Mouse (Mus musculus) stomach, embryonic 15.5 days (tissue): ENCODE results near the gene Kif2a. TPM values are rescaled to one million over a fixed set of nuclear protein-coding genes. Genes with fewer than 3 reads are reported as not detected.
A peak's percentile ranks its signal among the peaks of the same experiment; 100 is the strongest.
"Not testable (repeated sequence)": the region's sequence is repeated elsewhere in the genome, so short reads cannot be mapped to it uniquely, and the experiment has no call there.

Experiments
- ATAC-seq: fragments of 200-750 bp; cut with Nextera tagmentation; 2 replicates; pipeline ENCODE4 v1.8.0; 2017; ENCODE audit warnings: low read depth, moderate number of reproducible peaks, moderate TSS enrichment; ENCODE audit not compliant: insufficient read depth, low FRiP score
- H3K27ac ChIP-seq: fragments of 300-500 bp; sonication (generic); 2 replicates; pipeline ENCODE4 v1.5.1; 2015; ENCODE audit warnings: mild to moderate bottlenecking, inconsistent platforms
- H3K27me3 ChIP-seq: fragments of 300-500 bp; sonication (generic); replicated peaks from 2 replicates; pipeline ENCODE4 v1.6.1; 2015; ENCODE audit warnings: inconsistent platforms
- H3K36me3 ChIP-seq: fragments of 300-500 bp; sonication (generic); 2 replicates; pipeline ENCODE4 v1.6.1; 2015; ENCODE audit warnings: inconsistent platforms
- H3K4me1 ChIP-seq: fragments of 300-500 bp; sonication (generic); 2 replicates; pipeline ENCODE4 v1.6.1; 2015; ENCODE audit warnings: inconsistent platforms
- H3K4me2 ChIP-seq: fragments of 300-500 bp; sonication (generic); 2 replicates; pipeline ENCODE4 v1.6.1; 2015; ENCODE audit warnings: mild to moderate bottlenecking, inconsistent platforms
- H3K4me3 ChIP-seq: fragments of 300-500 bp; sonication (generic); replicated peaks from 2 replicates; pipeline ENCODE4 v1.5.1; 2015; ENCODE audit warnings: inconsistent platforms
- H3K9ac ChIP-seq: fragments of 300-500 bp; sonication (generic); 2 replicates; pipeline ENCODE4 v1.6.1; 2015; ENCODE audit warnings: inconsistent platforms
- H3K9me3 ChIP-seq: fragments of 300-500 bp; sonication (generic); 2 replicates; pipeline ENCODE4 v1.6.1; 2016; ENCODE audit warnings: inconsistent platforms
- WGBS: fragments of 180-500 bp; shearing (Covaris S2); methylation state at CpG from one replicate; pipeline ENCODE4 v1.1.7; 2015; 5-methylcytosine and 5-hydroxymethylcytosine counted together
- polyA plus RNA-seq: library from polyadenylated mRNA; unstranded; fragments of >200 nt; fragmentation: Nextera tagmentation; extraction: Ambion mirVana; gene quantifications from 2 replicates; pipeline ENCODE4 v1.2.1, GENCODE M21; 2015

Kif2a gene
- polyA plus RNA-seq, 1 experiment from 2014 or later: 21.5 TPM

GRCm38 (mm10) chr13:107011618-107012017, 10.3 kb downstream of the Kif2a start:
- Histone ChIP-seq H3K4me1 (peaks cover 8% of the 10 kb centered on the region; the same call in 1 of the 2 replicates), H3K4me2 (no peak overlapping the region), H3K36me3 (no peaks in the 10 kb centered on the region), H3K27ac (no peak overlapping the region), H3K27me3 (no peaks in the 10 kb centered on the region), H3K9me3 (no peaks in the 10 kb centered on the region), H3K4me3 (no peak overlapping the region), H3K9ac (no peak overlapping the region)
- ATAC-seq: no peak
- WGBS: 85% methylated on average over 2 of the region's 2 CpGs

GRCm38 (mm10) chr13:107008174-107008573, 13.8 kb downstream of the Kif2a start:
- no peak for ATAC-seq
- Histone ChIP-seq H3K9me3 (no peaks in the 10 kb centered on the region), H3K4me1 (0 out of 2 replicates have a peak, but pooled peaks cover 3% of the 10 kb centered on the region), H3K4me3 (no peak overlapping the region), H3K4me2 (no peak overlapping the region), H3K27ac (no peak overlapping the region), H3K27me3 (no peaks in the 10 kb centered on the region), H3K36me3 (no peaks in the 10 kb centered on the region), H3K9ac (no peak overlapping the region)
- 76% methylated on average over 4 of the region's 4 CpGs for WGBS

- no peak overlapping the region for H3K27ac ChIP-seq
- no peaks in the 10 kb centered on the region for H3K9me3 ChIP-seq
- WGBS: 77% methylated on average over 2 of the region's 2 CpGs
- no peaks in the 10 kb centered on the region for H3K27me3 ChIP-seq
- H3K4me1 ChIP-seq: no peaks in the 10 kb centered on the region
- ATAC-seq: no peak
- H3K9ac ChIP-seq: no peak overlapping the region
- no peak overlapping the region for H3K4me3 ChIP-seq
- H3K4me2 ChIP-seq: no peak overlapping the region
- H3K36me3 ChIP-seq: no peaks in the 10 kb centered on the region
Observed at GRCm38 (mm10) chr13:107003211-107003610, 18.7 kb downstream of the Kif2a start.

GRCm38 (mm10) chr13:106998671-106999070, 23.3 kb downstream of the Kif2a start:
- H3K4me3 ChIP-seq: no peak overlapping the region

GRCm38 (mm10) chr13:106998026-106998425, 23.9 kb downstream of the Kif2a start:
- Histone ChIP-seq H3K4me3 (no peak overlapping the region), H3K9me3 (no peaks in the 10 kb centered on the region), H3K4me2 (no peak overlapping the region), H3K27ac (no peak overlapping the region; the same call in 1 of the 2 replicates), H3K36me3 (no peaks in the 10 kb centered on the region), H3K27me3 (no peaks in the 10 kb centered on the region), H3K9ac (no peak overlapping the region), H3K4me1 (no peaks in the 10 kb centered on the region)
- WGBS: 90% methylated on average over 2 of the region's 2 CpGs
- ATAC-seq: no peak

More at GRCm38 (mm10) chr13:106998671-106999070, 23.3 kb downstream of the Kif2a start:
- Histone ChIP-seq H3K27me3 (no peaks in the 10 kb centered on the region), H3K4me1 (no peaks in the 10 kb centered on the region), H3K36me3 (no peaks in the 10 kb centered on the region), H3K9ac (no peak overlapping the region), H3K9me3 (no peaks in the 10 kb centered on the region), H3K27ac (peak overlapping the region; percentile 19; the same call in 1 of the 2 replicates), H3K4me2 (no peak overlapping the region)
- WGBS: 61% methylated on average over 5 of the region's 5 CpGs
- ATAC-seq: peak; percentile 96

GRCm38 (mm10) chr13:106997557-106997956, 24.4 kb downstream of the Kif2a start:
- WGBS: 95% methylated on average over 4 of the region's 4 CpGs
- H3K4me3 ChIP-seq, ATAC-seq, H3K27ac ChIP-seq, H3K4me1 ChIP-seq, H3K9ac ChIP-seq, H3K36me3 ChIP-seq, H3K27me3 ChIP-seq, H3K9me3 ChIP-seq, H3K4me2 ChIP-seq: not testable (repeated sequence)

GRCm38 (mm10) chr13:106996891-106997290, 25.0 kb downstream of the Kif2a start:
- H3K4me1 ChIP-seq: no peaks in the 10 kb centered on the region
- no peak overlapping the region for H3K4me3 ChIP-seq
- H3K4me2 ChIP-seq: no peak overlapping the region
- H3K36me3 ChIP-seq: no peaks in the 10 kb centered on the region
- H3K27ac ChIP-seq: no peak overlapping the region
- no peak for ATAC-seq
- 74% methylated on average over 2 of the region's 2 CpGs for WGBS
- no peaks in the 10 kb centered on the region for H3K27me3 ChIP-seq
- no peak overlapping the region for H3K9ac ChIP-seq
- no peaks in the 10 kb centered on the region for H3K9me3 ChIP-seq

- Histone ChIP-seq H3K27me3 (no peaks in the 10 kb centered on the region), H3K4me1 (no peaks in the 10 kb centered on the region), H3K9me3 (no peaks in the 10 kb centered on the region), H3K36me3 (peaks cover 17% of the 10 kb centered on the region), H3K9ac (no peak overlapping the region), H3K4me2 (no peak overlapping the region), H3K4me3 (no peak overlapping the region), H3K27ac (no peak overlapping the region)
- ATAC-seq: no peak
- 87% methylated on average over 4 of the region's 4 CpGs for WGBS
Observed at GRCm38 (mm10) chr13:106961496-106961895, 60.4 kb downstream of the Kif2a start.

GRCm38 (mm10) chr13:106960557-106960956, 61.4 kb downstream of the Kif2a start:
- 91% methylated on average over 3 of the region's 3 CpGs for WGBS
- H3K9ac ChIP-seq: no peak overlapping the region
- H3K36me3 ChIP-seq: peaks cover 22% of the 10 kb centered on the region
- no peak overlapping the region for H3K4me2 ChIP-seq
- H3K4me1 ChIP-seq: no peaks in the 10 kb centered on the region
- ATAC-seq: no peak
- no peak overlapping the region for H3K27ac ChIP-seq
- no peaks in the 10 kb centered on the region for H3K9me3 ChIP-seq
- H3K27me3 ChIP-seq: no peaks in the 10 kb centered on the region
- no peak overlapping the region for H3K4me3 ChIP-seq

- Histone ChIP-seq H3K27ac (no peak overlapping the region), H3K9me3 (no peaks in the 10 kb centered on the region), H3K4me2 (no peak overlapping the region), H3K4me1 (no peaks in the 10 kb centered on the region), H3K9ac (no peak overlapping the region), H3K4me3 (no peak overlapping the region), H3K36me3 (peaks cover 26% of the 10 kb centered on the region), H3K27me3 (no peaks in the 10 kb centered on the region)
- 86% methylated on average over 3 of the region's 3 CpGs for WGBS
- ATAC-seq: no peak
Observed at GRCm38 (mm10) chr13:106958286-106958685, 63.6 kb downstream of the Kif2a start.

- no peaks in the 10 kb centered on the region for H3K27me3 ChIP-seq
- no peak overlapping the region for H3K4me3 ChIP-seq
- WGBS: 85% methylated on average over 4 of the region's 4 CpGs
- no peaks in the 10 kb centered on the region for H3K4me1 ChIP-seq
- H3K4me2 ChIP-seq: no peak overlapping the region
- H3K36me3 ChIP-seq: peaks cover 26% of the 10 kb centered on the region
- no peaks in the 10 kb centered on the region for H3K9me3 ChIP-seq
- ATAC-seq: no peak
- H3K27ac ChIP-seq: no peak overlapping the region
- no peak overlapping the region for H3K9ac ChIP-seq
Observed at GRCm38 (mm10) chr13:106957554-106957953, 64.4 kb downstream of the Kif2a start.

GRCm38 (mm10) chr13:106954880-106955279, 67.0 kb downstream of the Kif2a start:
- Histone ChIP-seq H3K9me3 (no peaks in the 10 kb centered on the region), H3K27me3 (no peaks in the 10 kb centered on the region), H3K9ac (no peak overlapping the region), H3K27ac (no peak overlapping the region), H3K4me3 (no peak overlapping the region), H3K36me3 (peaks cover 35% of the 10 kb centered on the region), H3K4me2 (no peak overlapping the region), H3K4me1 (no peaks in the 10 kb centered on the region)
- ATAC-seq: no peak
- 79% methylated on average over 3 of the region's 3 CpGs for WGBS

GRCm38 (mm10) chr13:106947583-106947982, 74.3 kb downstream of the Kif2a start:
- Histone ChIP-seq H3K9me3 (no peaks in the 10 kb centered on the region), H3K4me2 (peak overlapping the region; percentile 58), H3K27me3 (no peaks in the 10 kb centered on the region), H3K4me3 (peak overlapping the region; percentile 99), H3K4me1 (no peaks in the 10 kb centered on the region; the same call in 1 of the 2 replicates), H3K9ac (peak overlapping the region; percentile 92), H3K27ac (no peak overlapping the region), H3K36me3 (peaks cover 12% of the 10 kb centered on the region)
- ATAC-seq: no peak
- 3% methylated on average over 6 of the region's 6 CpGs for WGBS
